21 mouse cellular contexts compared by ENCODE assay signal in the genomic region with DNA sequence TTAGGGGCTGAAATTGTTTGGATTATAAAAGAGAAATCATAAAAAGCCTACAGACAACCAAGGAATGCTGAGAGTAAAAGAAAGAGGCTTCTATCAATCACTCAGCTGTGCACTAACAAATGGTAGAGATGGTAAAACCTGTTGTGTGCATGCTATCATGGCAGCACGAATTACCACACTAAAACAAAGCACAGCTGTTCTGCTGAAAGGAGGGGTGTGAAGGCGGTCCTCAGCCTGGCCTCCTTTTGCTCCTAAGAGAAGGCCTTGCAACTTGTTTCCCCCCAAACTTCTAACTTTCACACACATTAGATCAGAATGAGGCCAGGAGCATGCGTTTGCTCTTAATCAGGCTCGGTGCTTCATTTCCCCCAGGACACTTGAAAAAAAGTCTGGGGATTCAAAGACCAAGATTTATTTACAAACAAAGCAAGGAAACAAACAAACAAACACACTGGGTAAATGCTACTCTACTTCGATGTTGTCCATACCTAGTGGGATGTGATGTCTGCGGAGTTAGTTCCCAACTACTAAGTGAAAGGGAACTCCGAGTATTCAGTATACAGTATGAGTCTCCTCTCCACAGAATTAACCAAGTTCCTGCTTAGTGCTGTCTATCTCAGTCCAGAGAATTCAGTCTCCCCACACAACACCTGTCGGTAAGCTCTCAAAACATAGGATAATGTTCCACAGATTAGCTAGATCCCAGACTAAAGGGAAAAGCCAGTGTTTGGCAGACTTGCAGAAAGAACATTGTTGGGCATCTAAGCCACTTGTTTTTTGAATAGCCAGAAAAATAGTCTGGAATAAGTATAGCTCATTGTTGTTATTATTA.
"Had no signal": no experiment of that assay in that cellular context is flagged by ENCODE, and none has a peak within 500 bp of the region (broad histone marks: within the 10 kb centered on the region; RNA-seq: fewer than 3 reads in every experiment).

No protein-coding gene starts in this region.

- H3K9ac ChIP-seq: intestine, embryonic 15.5 days; limb, embryonic 12.5 days; limb, embryonic 15.5 days; liver, embryonic 14.5 days; liver, postnatal 0 days; lung, embryonic 14.5 days had no signal

- DNase-seq: kidney, adult 11 months; kidney, adult 9 months; kidney, postnatal 14 days; kidney, postnatal 4 days; layer of hippocampus, postnatal 36 days; liver, postnatal 0 days; lung, embryonic 14.5 days; midbrain, embryonic 14.5 days; right cerebral cortex, postnatal 14 days; right cerebral cortex, postnatal 4 days; thymus, adult 2 months; thymus, postnatal 25 days had no signal

- H3K4me3 ChIP-seq: intestine, embryonic 15.5 days; left cerebral cortex, adult 2 months; limb, embryonic 12.5 days; limb, embryonic 15.5 days had no signal

- H3K9me3 ChIP-seq: intestine, embryonic 15.5 days; limb, embryonic 12.5 days; limb, embryonic 15.5 days had no signal

- H3K36me3 ChIP-seq: intestine, embryonic 15.5 days had no signal

- ATAC-seq: intestine, embryonic 15.5 days; liver, postnatal 0 days; lung, postnatal 0 days had no signal

- H3K27me3 ChIP-seq: intestine, embryonic 15.5 days; limb, embryonic 12.5 days; limb, embryonic 15.5 days had no signal

- H3K27ac ChIP-seq: intestine, embryonic 15.5 days; left cerebral cortex, adult 2 months; limb, embryonic 15.5 days; liver, embryonic 14.5 days; macrophage; stomach, postnatal 0 days had no signal

- H3K4me2 ChIP-seq: intestine, embryonic 15.5 days; limb, embryonic 12.5 days; limb, embryonic 15.5 days; liver, embryonic 11.5 days; lung, embryonic 14.5 days had no signal
